Mouse (Mus musculus): ENCODE measurements at regions not wholly inside any gene's neighbourhood (a gene's known extent, or its start where the extent isn't known, plus 50 kb on each side); places are given as distances from the start of the nearest gene placed in this dataset.
A peak's percentile ranks its signal among the peaks of the same experiment; 100 is the strongest.

DNA sequence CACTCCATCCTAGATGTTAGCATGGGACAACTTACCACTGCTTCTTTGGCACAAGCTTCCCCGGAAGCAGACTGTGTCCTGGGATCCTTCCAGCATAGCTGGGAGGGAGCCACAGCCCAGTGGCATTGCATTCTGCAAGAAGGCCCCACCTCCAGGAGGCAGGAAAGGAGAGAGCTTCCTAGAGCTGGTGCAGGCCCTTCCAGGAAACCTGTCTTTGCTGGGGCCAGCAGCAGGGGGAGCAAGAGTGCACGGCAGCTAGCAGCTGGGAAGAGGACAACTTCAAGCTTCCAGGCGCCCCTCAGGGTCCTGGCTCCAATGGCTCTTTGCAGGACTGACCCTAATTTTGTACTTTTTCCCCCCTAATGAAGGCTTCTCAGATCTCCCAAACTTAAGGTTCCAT, 115.4 kb upstream of the Sorcs3 start:
- TF ChIP-seq POLR2A (IDR thresholded peaks at IDR 0.05; ENCODE audit: low read depth, low read length): no peak
- peak; percentile 49; the same call in 1 of the 2 replicates for TF ChIP-seq CTCF (IDR thresholded peaks at IDR 0.05; ENCODE audit: borderline replicate concordance, insufficient read depth, low read length)
